Mouse (Mus musculus): ENCODE measurements around the gene Ube2i.
"Not testable (repeated sequence)": the region's sequence is repeated elsewhere in the genome, so short reads cannot be mapped to it uniquely, and the experiment has no call there.

Gene Ube2i

GRCm38 (mm10) chr17:25255110-25255509 lies 19.3 kb downstream of the Ube2i start:
- DNase-seq (ENCODE audit: extremely low read depth, insufficient read length, low spot score) = no peak

GRCm38 (mm10) chr17:25253760-25254159 lies 20.7 kb downstream of the Ube2i start:
- DNase-seq (ENCODE audit: extremely low read depth, insufficient read length, low spot score) = no peak

- no peak for DNase-seq (ENCODE audit: extremely low read depth, insufficient read length, low spot score)
Observed at GRCm38 (mm10) chr17:25252643-25253042, 21.8 kb downstream of the Ube2i start.

GRCm38 (mm10) chr17:25250181-25250835 lies 24.1 kb downstream of the Ube2i start:
- DNase-seq (ENCODE audit: extremely low read depth, insufficient read length, low spot score) = no peak

- DNase-seq (ENCODE audit: extremely low read depth, insufficient read length, low spot score) = no peak
Observed at GRCm38 (mm10) chr17:25248033-25248750, 26.2 kb downstream of the Ube2i start.

- DNase-seq (ENCODE audit: extremely low read depth, insufficient read length, low spot score) = no peak
Observed at GRCm38 (mm10) chr17:25244239-25244638, 30.2 kb downstream of the Ube2i start.

- DNase-seq (ENCODE audit: extremely low read depth, insufficient read length, low spot score) = no peak
Observed at GRCm38 (mm10) chr17:25243131-25243780, 31.2 kb downstream of the Ube2i start.

GRCm38 (mm10) chr17:25239695-25240636 lies 34.5 kb downstream of the Ube2i start, which contains the start of the genes Gnptg and Tsr3:
TSS of gene Gnptg (minus strand) at chr17:25240124.
TSS of gene Tsr3 (plus strand) at chr17:25240170.
- DNase-seq (ENCODE audit: extremely low read depth, insufficient read length, low spot score) = peak; percentile 86

- no peak for DNase-seq (ENCODE audit: extremely low read depth, insufficient read length, low spot score)
Observed at GRCm38 (mm10) chr17:25235635-25236034, 38.8 kb downstream of the Ube2i start.

GRCm38 (mm10) chr17:25231621-25232020 lies 42.8 kb downstream of the Ube2i start:
- not testable (repeated sequence) for DNase-seq (ENCODE audit: extremely low read depth, insufficient read length, low spot score)

GRCm38 (mm10) chr17:25230700-25231099 lies 43.7 kb downstream of the Ube2i start:
- DNase-seq (ENCODE audit: extremely low read depth, insufficient read length, low spot score) = no peak

- not testable (repeated sequence) for DNase-seq (ENCODE audit: extremely low read depth, insufficient read length, low spot score)
Observed at GRCm38 (mm10) chr17:25230014-25230655, 44.3 kb downstream of the Ube2i start.

GRCm38 (mm10) chr17:25227991-25228390 lies 46.4 kb downstream of the Ube2i start:
- DNase-seq (ENCODE audit: extremely low read depth, insufficient read length, low spot score) = no peak

GRCm38 (mm10) chr17:25225659-25226058 lies 48.8 kb downstream of the Ube2i start:
- DNase-seq (ENCODE audit: extremely low read depth, insufficient read length, low spot score) = no peak

- DNase-seq (ENCODE audit: extremely low read depth, insufficient read length, low spot score) = no peak
Observed at GRCm38 (mm10) chr17:25224586-25225222, 49.7 kb downstream of the Ube2i start.

- no peak for DNase-seq (ENCODE audit: extremely low read depth, insufficient read length, low spot score)
Observed at GRCm38 (mm10) chr17:25222951-25223601, 51.3 kb downstream of the Ube2i start.

- DNase-seq (ENCODE audit: extremely low read depth, insufficient read length, low spot score) = peak; percentile 67
Observed at GRCm38 (mm10) chr17:25222504-25222940, 51.9 kb downstream of the Ube2i start.

- peak; percentile 62 for DNase-seq (ENCODE audit: extremely low read depth, insufficient read length, low spot score)
Observed at GRCm38 (mm10) chr17:25221821-25222503, 52.5 kb downstream of the Ube2i start.
